Mouse (Mus musculus) lung, adult 2 months (tissue): ENCODE data around the gene Krtap1-4. TPM values are rescaled to one million over a fixed set of nuclear protein-coding genes. Genes with fewer than 3 reads are reported as not detected.

Source experiments
- DNase-seq: peaks from one replicate; pipeline ENCODE4 v3.0.0; 2022
- H3K4me1 ChIP-seq: fragments of 200-500 bp; 2 replicates; pipeline ENCODE4 v1.6.1; 2011; ENCODE audit warnings: low read length; ENCODE audit not compliant: control insufficient read depth, insufficient read depth
- H3K4me3 ChIP-seq: fragments of 200-500 bp; replicated peaks from 2 replicates; pipeline ENCODE3; 2011; ENCODE audit warnings: low read depth, mild to moderate bottlenecking, control low read depth, low read length; ENCODE audit errors: extremely low read depth
- CTCF ChIP-seq: fragments of 200-500 bp; IDR thresholded peaks from 2 replicates; pipeline ENCODE4 v1.5.1; 2011; ENCODE audit warnings: mild to moderate bottlenecking, low read length, control low read depth; ENCODE audit not compliant: insufficient read depth
- POLR2A ChIP-seq: fragments of 200-500 bp; IDR thresholded peaks from 2 replicates; pipeline ENCODE4 v1.6.1; 2011; ENCODE audit warnings: low read depth, mild to moderate bottlenecking, control low read depth, low read length, borderline replicate concordance; ENCODE audit errors: extremely low read depth
- WGBS: fragments of 180-500 bp; shearing (Covaris S2); methylation state at CpG from one replicate; pipeline ENCODE4 v1.1.7; 2018; 5-methylcytosine and 5-hydroxymethylcytosine counted together
- polyA plus RNA-seq: library from polyadenylated mRNA; depleted of rRNA; stranded (reverse); fragments of >200 nt; gene quantifications from 2 replicates; pipeline ENCODE4 v1.2.3, GENCODE M21; 2012

Gene Krtap1-4
- polyA plus RNA-seq, 1 experiment = not detected

GRCm38 (mm10) chr11:99585096-99585495, 1.6 kb upstream of the Krtap1-4 start:
- H3K4me3 ChIP-seq = no peak overlapping the region
- no peak for TF ChIP-seq POLR2A
- TF ChIP-seq CTCF = no peak
- no peak for DNase-seq
- WGBS = 78% methylated on average over 7 of the region's 7 CpGs
- H3K4me1 ChIP-seq = no peaks in the 10 kb centered on the region

GRCm38 (mm10) chr11:99581564-99581963, 1.9 kb downstream of the Krtap1-4 start:
- 69% methylated on average over 6 of the region's 6 CpGs for WGBS
- H3K4me1 ChIP-seq = no peaks in the 10 kb centered on the region
- no peak for TF ChIP-seq CTCF
- no peak for TF ChIP-seq POLR2A
- no peak for DNase-seq
- H3K4me3 ChIP-seq = no peak overlapping the region

- Histone ChIP-seq H3K4me1 (no peaks in the 10 kb centered on the region), H3K4me3 (no peak overlapping the region)
- 79% methylated on average over 5 of the region's 5 CpGs for WGBS
- no peak for TF ChIP-seq CTCF
- TF ChIP-seq POLR2A = no peak
- no peak for DNase-seq
Measured at GRCm38 (mm10) chr11:99581051-99581450, 2.4 kb downstream of the Krtap1-4 start.

- 72% methylated on average over 6 of the region's 6 CpGs for WGBS
- no peaks in the 10 kb centered on the region for H3K4me1 ChIP-seq
- no peak for DNase-seq
- TF ChIP-seq CTCF = no peak
- no peak for TF ChIP-seq POLR2A
- no peak within 1 kb of the TSS for H3K4me3 ChIP-seq
Measured at GRCm38 (mm10) chr11:99580636-99581035, 2.8 kb downstream of the Krtap1-4 start, which contains the start of gene Krtap1-5. Gene Krtap1-5, minus strand, starts transcription at chr11:99581016.

GRCm38 (mm10) chr11:99574106-99574505, 9.3 kb downstream of the Krtap1-4 start:
- WGBS = 0% methylated on average over 7 of the region's 7 CpGs
- TF ChIP-seq CTCF (peak; percentile 71), POLR2A (no peak)

GRCm38 (mm10) chr11:99573164-99573563, 10.3 kb downstream of the Krtap1-4 start:
- TF ChIP-seq POLR2A = no peak
- no peak for TF ChIP-seq CTCF
- H3K4me1 ChIP-seq = no peaks in the 10 kb centered on the region
- 68% methylated on average over 4 of the region's 4 CpGs for WGBS
- no peak for DNase-seq
- no peak overlapping the region for H3K4me3 ChIP-seq

More at GRCm38 (mm10) chr11:99574106-99574505, 9.3 kb downstream of the Krtap1-4 start:
- peak; percentile 72 for DNase-seq
- Histone ChIP-seq H3K4me1 (no peaks in the 10 kb centered on the region), H3K4me3 (no peak overlapping the region)

GRCm38 (mm10) chr11:99566530-99566929, 16.9 kb downstream of the Krtap1-4 start, which contains the start of gene Krtap3-1:
Gene Krtap3-1, minus strand, starts transcription at chr11:99566630.
- TF ChIP-seq POLR2A (no peak), CTCF (no peak)
- Histone ChIP-seq H3K4me1 (no peaks in the 10 kb centered on the region), H3K4me3 (no peak within 1 kb of the TSS)
- WGBS = 95% methylated on average over 7 of the region's 7 CpGs
- DNase-seq = no peak

GRCm38 (mm10) chr11:99562580-99562979, 20.9 kb downstream of the Krtap1-4 start:
- WGBS = 76% methylated on average over 6 of the region's 6 CpGs

GRCm38 (mm10) chr11:99559366-99559765, 24.1 kb downstream of the Krtap1-4 start, which contains the start of gene Gm11939:
Gene Gm11939, minus strand, starts transcription at chr11:99559466.
- TF ChIP-seq CTCF = no peak
- no peak for TF ChIP-seq POLR2A
- WGBS = 80% methylated on average over 9 of the region's 9 CpGs
- Histone ChIP-seq H3K4me1 (no peaks in the 10 kb centered on the region), H3K4me3 (no peak within 1 kb of the TSS)
- no peak for DNase-seq

More at GRCm38 (mm10) chr11:99562580-99562979, 20.9 kb downstream of the Krtap1-4 start:
- TF ChIP-seq POLR2A = no peak
- TF ChIP-seq CTCF = no peak
- H3K4me1 ChIP-seq = no peaks in the 10 kb centered on the region
- no peak for DNase-seq
- no peak overlapping the region for H3K4me3 ChIP-seq

GRCm38 (mm10) chr11:99557976-99558745, 25.3 kb downstream of the Krtap1-4 start:
- Histone ChIP-seq H3K4me1 (no peaks in the 10 kb centered on the region), H3K4me3 (no peak overlapping the region)
- no peak for DNase-seq
- WGBS = 60% methylated on average over 3 of the region's 3 CpGs
- no peak for TF ChIP-seq POLR2A
- no peak for TF ChIP-seq CTCF
